Mouse (Mus musculus) G1E (cell line): ENCODE results near the gene Ifi213.
"Not testable (repeated sequence)": the region's sequence is repeated elsewhere in the genome, so short reads cannot be mapped to it uniquely, and the experiment has no call there.

Experiments
- CTCF ChIP-seq: IDR thresholded peaks from 2 replicates; pipeline ENCODE4 v1.5.1; 2012; ENCODE audit warnings: low read depth, low read length, inconsistent platforms, mixed read lengths
- GATA1 ChIP-seq: IDR thresholded peaks from 2 replicates; pipeline ENCODE4 v1.6.1; 2012; ENCODE audit warnings: borderline replicate concordance, low read length, inconsistent platforms, mixed read lengths
- GATA2 ChIP-seq: IDR thresholded peaks from 2 replicates; pipeline ENCODE4 v1.6.1; 2012; ENCODE audit warnings: low read depth, low read length, inconsistent platforms, borderline replicate concordance
- POLR2AphosphoS5 ChIP-seq: IDR thresholded peaks from 2 replicates; pipeline ENCODE4 v1.6.1; 2012; ENCODE audit warnings: low read depth, low read length, inconsistent platforms; ENCODE audit not compliant: insufficient replicate concordance

DNA sequence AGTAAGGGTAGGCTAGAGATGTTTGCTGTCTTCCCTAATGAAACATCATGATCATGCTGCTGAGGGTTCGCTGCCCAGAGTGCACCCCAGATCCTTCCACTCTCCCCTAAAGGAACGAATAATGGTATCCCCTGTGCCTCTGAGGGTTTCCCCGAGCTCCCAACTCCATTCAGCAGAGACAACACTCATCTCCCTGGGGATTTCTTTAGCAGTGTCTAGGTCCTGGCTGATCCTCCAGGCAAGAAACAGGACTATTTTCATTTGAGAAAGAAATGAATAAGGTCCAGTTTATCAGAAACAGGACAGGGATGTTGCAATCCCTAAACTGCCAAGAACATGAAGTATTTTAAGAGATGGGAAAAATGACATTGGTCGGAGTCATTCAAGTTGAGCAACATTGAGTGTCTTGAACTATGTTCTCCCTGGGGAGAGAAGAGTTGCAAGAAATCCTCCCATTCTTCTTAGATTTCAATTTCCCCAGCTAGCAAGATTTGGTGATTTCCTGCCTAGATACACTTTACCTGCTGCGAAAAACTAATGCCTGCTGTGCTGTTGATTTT lies 48.5 kb downstream of the Ifi213 start:
- TF ChIP-seq CTCF, POLR2AphosphoS5, GATA1, GATA2: not testable (repeated sequence)
